Mouse (Mus musculus) thymus, postnatal 10 days (tissue): ENCODE data around the gene Fam198b.
"Not testable (repeated sequence)": the region's sequence is repeated elsewhere in the genome, so short reads cannot be mapped to it uniquely, and the experiment has no call there.

Experiments used
- DNase-seq, 2 experiments: peaks; one replicate each; pipeline ENCODE4 v3.0.0; 2021; ENCODE audit warnings: low spot score in 2 of 2

Gene Fam198b

DNA sequence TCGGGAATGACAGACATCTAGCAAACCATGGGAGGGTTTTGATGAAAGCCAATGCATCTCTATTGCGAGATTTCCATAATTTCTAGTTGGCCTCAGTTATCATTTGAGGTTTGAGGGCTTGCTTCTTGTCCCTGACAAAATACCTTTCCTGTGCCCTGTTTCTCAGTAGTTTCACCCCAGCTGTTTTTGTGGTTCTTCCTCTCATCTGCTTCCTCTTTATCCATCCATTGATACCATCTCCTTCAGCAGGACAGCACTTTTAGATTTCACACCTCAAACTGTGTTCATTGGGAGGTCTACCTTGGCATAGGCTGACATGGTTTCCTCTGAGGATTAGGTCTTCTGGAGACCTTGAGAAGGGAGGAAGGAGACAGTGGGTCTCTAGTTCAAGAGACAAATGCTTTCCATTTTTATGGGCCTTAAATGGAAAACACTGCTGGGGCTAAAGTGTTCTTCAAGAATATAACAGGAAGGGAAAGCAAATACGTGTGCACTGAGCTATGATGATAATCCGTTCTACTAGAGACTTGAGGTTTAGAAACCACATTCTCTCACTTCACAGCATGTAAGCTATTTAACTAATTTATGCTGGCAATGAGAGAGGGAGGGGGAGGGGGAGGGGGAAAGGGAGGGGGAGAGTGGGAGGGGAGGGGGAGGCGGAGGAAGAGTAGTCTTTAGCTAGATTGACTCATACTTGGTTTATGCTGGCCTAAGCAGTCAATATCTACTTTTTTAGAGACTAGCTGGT, 41.8 kb downstream of the Fam198b start:
- DNase-seq = no peak

DNA sequence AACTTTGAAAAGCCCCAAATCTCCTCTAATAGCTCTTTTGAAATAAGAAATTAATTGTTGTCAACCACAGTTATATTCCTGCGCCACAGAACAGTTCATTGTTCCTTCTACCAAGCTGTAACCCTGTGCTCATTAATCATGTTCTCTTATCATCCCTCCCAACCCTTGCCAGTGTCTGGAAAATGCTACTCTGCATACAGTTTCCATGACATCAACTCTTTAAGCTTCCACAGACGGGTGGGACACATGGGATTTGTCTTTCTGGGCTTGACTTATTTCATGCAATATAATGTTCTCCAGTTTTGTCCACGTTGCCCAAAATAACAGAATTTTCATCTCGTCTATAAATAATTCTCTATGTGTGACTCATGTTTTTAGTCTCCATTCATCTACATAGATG, 42.7 kb downstream of the Fam198b start:
- DNase-seq = no peak

DNA sequence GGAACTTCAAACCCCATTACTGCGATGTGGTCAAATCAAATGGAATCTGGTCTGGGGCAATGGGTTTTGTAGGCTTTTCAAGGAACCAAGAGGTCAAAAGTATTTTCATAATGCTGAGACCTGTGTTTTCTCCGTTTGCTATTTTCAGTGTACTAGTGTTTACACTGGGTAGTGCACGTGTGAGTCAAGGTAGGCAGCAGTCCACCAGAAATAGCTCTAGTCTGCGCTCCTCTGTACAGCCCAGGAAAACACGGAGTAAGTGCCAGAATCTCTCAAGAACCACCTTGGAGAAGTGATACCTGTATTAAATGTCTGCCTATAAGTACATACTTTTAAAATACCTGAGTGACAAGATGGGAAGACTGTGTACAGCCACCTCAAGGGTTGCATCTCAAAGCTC, 44.1 kb downstream of the Fam198b start:
- no peak for DNase-seq

DNA sequence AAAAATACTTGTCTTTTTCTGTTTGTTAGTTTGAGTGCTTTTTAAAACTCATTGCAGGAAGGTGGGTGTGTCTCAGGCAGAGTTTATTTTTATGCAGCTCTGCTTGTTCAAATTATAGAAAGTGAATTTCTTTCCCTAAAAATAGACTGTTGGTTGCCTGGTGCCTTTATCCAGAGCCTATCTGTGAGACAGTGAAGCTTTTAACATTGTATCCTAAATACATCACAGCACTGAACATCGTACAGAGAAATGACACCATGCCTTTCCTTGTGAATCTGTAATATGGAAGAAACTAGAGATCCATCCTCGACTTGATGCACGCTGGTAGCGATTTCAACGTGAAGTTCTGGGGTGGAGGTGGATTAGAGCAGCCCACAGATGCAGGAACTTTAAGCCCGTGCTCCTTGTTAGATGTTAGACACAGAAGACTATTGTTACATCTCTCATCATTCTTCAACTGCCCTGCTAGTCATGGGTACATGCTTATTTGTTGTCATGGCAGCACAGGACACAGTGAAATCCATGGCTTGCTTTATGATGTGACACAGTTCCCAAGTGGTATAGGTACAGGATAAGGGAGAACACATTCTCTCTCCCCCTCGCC, 45.9 kb downstream of the Fam198b start:
- DNase-seq = no peak

DNA sequence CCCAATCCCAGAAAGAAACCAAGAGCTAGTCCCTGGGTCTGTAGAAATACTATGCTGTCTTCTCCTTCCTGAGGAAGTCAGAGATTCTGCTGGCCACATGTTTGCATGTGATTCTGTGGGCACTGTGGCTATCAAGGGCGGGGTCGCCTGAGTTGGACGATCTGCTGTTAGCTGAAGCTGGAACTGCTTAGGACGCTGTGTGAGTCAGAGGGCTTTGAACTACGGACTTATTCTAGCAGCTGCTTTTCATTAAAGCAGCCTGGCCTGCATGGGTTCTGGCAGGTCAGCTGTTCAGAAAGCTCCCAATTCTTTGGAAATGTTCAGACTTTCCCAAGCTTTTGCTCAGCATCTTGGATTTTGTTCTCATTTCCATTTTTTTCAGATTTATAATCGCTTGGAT, 51.9 kb downstream of the Fam198b start:
- no peak for DNase-seq

DNA sequence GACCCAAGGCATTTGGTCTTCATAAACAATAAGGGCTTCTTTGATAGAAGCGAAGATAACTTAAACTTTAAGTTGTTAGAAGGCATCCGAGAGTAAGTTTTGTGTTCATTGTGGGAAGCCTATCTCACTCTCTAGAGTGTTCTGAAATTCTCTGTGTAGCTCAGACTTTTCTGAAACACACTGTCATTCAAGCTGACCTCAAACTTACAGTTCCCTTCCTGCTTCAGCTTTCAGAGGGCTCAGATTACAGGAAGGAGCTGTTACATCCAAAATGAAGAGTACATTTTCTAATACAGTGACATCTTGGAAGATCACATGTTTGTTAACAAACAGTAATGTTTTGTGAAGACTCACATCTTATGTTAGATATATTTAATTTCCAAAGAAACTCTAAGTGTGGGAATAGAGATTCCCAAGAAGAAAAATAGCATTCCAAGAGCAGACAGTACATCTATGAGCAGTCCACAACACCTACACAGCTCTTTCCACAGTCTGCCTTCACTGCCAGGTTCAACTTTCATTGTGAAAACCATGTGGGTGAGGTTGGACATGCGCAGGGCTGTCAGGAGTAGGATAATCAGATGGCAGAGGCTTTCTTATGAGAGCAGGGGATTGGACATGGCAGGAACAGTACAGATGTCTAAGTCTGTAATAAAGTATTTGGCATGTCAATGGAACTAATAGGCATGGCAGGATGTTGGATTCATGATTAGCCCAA, 52.6 kb downstream of the Fam198b start:
- no peak for DNase-seq

DNA sequence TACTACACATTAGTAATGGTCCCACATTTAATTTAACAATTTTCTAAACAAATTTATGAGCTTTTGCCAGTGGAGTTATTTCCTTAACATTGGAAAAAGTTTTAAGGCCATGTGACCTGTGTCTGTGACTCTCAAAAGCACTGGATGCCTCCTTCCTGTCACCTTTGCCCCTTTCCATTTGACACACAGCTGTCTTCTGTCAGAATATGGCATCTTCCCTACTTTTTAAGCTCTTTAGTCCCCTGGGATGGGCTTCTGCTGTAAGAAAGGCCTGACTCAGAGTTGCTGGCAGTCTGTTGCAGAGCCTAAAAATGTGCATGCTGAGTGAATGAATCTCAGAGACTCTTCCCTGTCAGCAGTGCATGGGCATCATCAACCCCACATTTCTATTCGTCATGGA, 63.4 kb downstream of the Fam198b start:
- DNase-seq = no peak

DNA sequence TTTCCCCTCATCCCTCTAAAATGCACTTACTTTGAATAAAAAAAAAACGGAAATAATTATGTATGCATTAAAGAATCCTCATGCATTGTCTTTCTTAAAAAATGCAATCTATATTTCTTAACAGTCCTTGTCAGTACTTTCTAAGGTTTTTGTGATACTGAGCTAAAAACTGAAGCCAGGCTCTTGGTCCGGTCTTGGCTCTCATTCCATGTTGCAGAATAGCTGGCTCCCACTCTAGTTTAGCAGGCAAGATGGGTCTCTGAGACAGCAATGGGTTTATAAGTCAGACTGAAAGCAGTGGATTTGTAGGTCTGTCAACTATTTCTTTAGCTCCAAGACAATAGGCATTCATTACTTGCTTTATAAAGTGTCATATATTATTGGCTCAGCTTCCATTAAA, 63.8 kb downstream of the Fam198b start:
- no peak for DNase-seq

DNA sequence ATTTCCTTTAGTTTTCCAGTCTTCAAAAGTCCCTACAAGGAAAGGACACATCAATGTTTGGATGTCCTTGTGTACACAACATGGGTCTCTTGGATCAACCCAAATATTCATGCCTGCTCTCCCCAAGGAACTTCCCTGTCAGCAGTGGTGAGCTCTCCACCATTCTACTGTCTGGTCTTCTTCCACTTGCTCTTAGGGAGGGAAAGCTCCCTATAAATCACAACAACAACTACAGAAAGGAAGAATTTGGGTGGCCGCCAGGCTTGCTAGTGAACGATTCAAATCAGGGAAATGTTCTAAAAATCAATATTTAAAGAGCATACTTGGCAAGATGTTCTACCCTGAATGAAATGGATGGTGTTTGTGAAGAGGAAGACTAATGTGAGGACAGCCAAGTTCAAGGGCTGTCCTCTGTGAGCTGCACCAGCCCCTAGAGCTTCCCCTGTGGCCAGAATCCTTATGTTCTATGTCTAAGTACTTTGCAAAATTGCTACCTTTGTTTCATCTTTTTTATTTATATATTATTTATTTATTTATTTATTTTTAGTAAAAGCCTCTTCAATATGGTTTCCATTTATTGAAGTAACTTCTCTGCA, 68.9 kb downstream of the Fam198b start:
- DNase-seq = no peak

DNA sequence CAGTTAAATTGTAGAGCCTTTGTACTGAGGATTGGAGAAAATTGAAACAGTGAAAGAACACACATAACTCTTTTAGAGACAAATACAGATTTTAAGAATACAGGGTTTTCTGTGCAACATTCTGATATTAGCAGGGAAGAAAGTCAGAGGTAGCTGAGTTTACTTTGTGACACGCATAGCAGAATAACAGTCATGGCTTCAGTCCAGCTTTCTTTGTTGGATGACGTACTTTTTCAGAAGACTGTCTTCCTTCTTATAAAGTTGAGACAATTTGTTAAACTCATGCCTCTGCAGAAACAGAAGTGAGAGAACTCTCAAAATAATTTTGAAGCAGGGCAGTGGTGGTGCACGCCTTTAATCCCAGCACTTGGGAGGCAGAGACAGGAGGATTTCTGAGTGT, 70.9 kb downstream of the Fam198b start:
- no peak for DNase-seq

DNA sequence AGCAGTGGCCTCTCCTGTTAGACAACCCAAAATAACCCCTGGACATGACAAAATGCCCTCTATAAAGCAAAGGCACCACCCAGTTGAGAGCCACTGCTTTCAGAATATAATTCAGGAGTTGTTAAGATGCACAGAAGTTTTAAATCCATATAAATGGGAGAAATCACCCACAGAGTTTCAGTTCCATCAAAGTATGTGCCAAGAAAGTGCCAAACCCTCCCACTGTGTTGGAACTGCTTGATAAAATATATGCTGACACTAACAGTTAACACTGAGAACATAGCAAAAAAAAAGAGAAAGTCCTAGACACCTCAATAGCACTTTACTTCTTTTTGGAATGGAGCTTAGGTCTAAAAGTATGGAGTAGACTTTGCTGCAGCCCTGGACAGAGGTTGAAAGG, 72.5 kb downstream of the Fam198b start:
- no peak for DNase-seq

DNA sequence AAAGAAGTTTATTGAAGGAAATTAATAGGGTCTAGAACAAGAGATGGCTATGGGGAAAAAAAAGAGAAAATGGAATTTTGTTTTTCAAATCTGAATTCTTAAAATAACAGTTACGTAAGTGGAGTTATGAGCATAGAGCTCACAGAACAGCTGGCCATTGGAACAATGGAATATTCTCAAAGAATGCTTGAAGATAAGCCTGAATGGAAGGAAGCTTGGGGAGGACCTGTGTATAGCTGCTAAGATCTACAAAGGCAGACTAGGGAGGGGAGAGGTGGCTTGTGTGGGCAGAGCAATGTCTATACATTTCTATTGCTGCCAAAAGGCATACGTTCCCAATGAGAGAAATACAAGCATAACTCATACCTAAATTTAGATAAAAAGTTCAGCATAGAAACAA, 73.4 kb downstream of the Fam198b start:
- no peak for DNase-seq

DNA sequence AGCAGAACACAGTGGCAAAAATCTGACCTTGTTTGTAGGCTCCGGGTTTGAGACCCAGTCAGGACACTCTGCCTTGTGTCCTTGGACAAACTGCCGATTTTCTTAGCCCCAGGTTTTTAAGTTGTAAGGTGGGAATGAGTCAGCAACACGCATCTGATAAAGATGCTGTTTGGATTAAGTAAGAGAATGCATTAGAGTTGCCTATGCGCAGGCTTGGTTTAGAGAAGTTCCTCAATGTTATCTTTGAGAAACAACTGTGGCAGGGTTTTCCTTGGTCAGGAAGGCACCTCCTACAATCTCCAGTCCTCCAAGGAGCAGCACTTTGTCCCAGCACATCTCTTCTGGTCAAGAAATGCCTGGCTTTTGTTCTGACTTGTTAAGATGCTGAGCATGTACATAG, 82.4 kb downstream of the Fam198b start:
- no peak for DNase-seq

DNA sequence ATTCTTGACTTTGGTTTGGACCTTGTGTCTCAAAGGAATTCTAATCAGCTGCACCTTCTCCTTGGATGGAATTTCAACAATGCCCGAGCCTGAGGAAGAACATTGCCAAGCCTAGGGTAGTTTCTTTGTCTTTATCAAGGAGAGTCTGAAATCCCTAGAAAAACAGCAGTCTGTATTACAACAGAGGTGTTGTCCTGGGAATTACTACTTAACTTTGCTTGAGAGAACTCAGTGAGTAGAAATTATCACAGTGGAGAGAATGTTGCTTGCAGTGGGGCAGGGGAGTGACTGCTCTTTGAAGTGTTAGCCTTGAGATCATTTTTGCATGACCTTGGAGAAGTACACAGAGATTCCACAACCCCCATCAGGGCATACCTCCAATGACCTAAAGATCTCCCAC, 83.0 kb downstream of the Fam198b start:
- DNase-seq = no peak

DNA sequence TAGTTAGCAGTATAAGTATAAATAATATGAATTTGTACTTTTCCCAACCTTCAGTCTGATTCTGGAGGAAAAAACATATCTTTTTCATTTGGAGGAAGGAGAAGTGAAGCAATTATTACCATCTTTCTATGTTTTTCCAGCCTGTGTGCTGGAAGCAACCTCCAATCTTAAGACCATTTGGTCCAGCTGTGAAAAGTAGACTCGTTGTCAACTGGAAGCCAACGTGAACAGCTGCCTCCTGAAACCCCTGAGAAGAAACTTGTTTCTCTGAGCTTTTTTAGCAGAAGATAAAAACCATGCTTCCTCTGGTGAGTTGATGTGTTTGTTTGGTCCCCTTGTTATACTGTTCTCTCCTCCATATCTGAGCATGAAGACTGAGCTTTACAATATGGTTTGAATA, 84.1 kb downstream of the Fam198b start:
- no peak for DNase-seq

DNA sequence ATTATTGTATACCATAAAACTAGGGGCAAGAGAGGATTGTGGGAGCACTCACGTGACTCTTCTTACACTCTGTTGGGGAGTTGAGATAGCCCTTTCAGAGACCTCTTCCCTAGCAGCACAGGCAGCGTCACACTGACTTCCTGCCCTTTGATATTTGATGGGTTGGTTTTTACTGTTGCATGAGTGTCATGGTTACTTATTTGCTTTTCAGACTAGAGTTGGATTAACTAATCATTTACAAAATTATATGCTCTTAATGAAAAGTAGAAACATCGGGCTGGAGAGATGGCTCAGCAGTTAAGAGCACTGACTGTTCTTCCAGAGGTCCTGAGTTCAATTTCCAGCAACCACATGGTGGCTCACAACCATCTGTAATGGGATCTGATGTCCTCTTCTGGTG, 85.2 kb downstream of the Fam198b start:
- not testable (repeated sequence) for DNase-seq

DNA sequence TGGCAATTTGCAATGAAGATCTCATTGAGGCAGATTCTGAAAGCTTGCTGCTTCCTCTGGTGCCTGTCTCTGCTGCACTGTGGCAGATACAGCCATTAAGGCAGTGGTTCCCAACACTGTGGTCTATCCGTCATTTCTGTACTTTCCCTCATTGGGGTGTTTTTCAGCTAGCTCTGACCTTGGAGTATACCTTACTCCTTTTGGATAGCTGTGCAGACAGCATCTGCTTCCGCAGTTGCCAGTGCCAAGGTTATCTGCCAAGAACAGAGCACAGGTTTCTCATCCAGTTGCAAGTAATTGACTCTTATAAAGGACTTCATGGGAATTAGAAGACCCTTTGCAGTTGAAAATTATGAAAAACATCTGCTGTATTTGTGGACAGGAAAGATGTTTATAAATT, 85.7 kb downstream of the Fam198b start:
- DNase-seq = no peak

DNA sequence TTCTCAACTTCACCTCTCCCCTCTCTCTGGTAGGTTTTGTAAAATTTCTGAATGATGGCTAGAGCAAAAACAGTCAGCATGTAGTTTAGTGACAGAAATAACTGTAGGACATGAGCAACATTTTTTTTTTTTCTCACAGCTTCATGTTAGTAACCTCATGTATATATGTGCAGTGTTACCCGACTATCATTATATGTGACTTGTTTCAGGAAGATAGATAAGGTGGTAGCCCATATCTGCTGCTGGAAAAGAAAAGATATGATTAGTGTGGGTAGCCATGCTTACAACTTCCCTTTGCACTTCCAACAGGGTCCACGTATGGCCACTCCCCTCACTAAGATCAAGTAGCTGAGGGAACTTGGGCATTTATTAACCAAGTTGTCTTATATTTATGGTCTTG, 86.2 kb downstream of the Fam198b start:
- no peak for DNase-seq

DNA sequence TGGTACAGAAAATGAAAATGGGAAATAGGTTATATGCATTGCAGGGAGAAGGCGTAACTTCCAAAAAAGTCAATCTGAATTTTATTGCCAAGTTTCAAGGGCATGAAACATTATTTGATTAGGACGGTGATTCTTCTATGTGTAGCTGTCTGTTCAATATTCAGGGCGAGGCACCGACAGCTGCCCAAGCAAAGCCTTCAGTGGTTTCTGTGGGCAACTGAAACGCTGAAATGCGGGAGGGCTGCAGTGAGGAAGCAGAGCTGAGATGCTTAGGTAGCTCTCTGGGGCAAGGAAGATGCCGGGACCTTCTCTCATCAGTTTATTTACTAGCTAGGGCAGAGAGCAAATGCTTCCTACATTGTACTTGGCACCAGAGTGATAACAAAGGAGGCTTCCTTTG, 87.2 kb downstream of the Fam198b start:
- no peak for DNase-seq

DNA sequence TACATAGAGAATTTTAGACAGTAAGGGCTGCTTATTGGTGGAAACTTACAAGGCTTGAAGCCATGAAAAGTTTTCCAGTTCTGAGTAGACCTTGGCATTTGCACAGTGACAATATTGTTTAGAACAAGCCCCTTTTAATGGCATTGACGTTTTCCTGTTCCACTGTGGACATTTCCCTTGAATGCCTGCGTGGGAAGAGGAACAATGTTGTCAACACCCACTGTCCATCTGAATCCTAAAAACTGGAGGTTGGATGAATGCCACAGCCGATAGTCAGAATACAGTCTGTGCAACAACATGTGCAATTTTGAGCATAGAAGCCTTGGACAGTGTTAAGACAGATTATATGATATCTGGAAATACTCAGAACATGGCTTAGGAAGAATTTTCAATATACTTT, 92.5 kb downstream of the Fam198b start:
- DNase-seq = no peak

DNA sequence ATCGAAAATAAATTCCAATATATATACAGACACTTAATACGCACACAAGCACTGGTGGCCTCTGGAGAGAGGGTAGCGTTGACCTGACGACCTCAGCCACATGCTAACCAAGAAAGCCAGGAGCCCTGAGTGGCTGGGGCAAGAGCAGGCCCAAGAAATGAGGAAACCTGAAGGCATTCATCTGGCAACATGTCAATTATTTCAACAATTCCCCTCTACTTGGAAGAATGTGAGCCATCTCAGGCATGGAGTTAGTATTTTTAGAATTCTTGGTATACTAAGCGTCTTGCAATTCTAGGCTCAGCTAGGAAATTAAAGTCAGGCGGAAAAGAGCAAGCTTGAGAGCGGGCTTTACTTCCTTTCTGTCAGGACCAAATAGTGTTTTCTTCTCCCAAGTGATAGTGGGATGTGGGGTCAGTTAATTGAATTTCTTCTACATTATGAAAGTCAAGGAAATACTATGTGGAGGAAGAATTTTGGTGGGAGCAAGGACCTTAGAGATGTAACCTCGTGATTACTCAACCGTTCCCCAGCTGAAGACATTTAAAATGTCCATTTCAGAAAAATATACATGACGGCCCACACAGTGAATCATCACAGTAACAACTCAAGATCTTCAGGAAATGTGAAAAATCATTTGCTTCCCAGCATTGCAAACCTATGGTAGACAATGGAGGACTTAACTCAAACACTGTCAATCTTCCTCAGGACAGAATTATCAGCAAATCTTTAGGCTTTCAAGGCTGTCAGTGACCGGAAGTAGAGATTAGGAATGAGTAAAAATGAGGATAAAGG, 93.5 kb downstream of the Fam198b start:
- DNase-seq = no peak

DNA sequence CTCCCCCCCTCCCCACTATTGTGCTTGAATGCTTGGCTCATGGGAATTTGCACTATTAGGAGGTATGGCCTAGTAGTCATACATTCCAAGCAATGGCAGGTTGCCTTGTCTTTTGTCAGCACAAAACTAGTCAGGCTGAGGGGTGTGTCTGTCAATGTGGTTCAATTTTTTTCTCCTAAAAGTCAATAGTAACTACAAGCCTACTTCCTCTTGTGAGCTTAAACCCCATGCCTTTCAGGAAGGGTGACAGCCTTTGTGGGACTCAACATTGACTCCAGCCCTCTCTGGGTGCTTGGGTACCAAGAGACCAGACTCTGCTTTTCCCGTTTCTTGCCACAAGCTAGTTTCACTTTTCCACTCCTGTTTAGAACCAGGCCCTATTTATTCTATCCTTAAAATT, 96.4 kb downstream of the Fam198b start:
- no peak for DNase-seq
